Mouse (Mus musculus): ENCODE results near the gene C1qtnf3. TPM values are rescaled to one million over a fixed set of nuclear protein-coding genes. Genes with fewer than 3 reads are reported as not detected.

C1qtnf3 gene
- polyA plus RNA-seq (2014; fragmentation: Nextera tagmentation; extraction: Ambion mirVana), result 21.2 and 23.6 TPM in 2 replicates

DNA sequence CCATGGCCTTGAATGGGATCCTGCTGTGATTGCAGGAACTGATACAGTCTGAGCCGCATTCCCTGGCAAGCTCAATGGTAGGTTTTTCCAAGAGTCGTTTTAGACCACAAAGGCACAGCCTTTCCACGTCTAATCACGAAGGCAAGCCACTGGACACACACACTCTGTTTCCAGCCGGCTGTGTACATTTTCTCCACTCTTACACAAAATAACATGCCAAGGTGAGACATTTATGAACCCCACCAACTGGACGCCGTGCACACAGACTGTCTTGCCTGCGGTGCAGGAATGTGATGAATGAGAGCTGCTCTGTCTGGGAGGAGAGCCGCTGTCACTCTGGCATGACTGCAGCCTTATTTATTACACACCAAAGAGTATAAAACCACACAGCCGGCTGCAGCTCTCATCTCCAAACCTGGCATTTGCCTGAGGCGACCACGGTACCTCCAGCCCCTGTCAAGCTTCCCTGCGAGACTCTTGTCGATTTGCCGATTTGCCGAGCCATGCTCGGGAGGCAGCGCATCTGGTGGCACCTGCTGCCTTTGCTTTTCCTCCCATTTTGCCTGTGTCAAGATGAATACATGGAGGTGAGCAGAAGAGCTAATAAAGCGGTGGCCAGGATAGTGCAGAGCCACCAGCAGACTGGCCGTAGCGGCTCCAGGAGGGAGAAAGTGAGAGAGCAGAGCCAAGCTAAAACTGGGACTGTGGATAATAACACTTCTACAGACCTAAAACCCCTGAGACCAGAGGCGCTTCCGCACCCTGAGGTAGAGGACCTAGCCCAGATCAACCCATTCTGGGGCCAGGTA is at the start of gene C1qtnf3:
C1qtnf3 (plus strand) TSS at position 382 of the 809 bp plus-strand sequence.
- Histone ChIP-seq H3K4me1 (ENCODE audit: control insufficient read depth, insufficient read depth, low read length) (no peaks in the 10 kb centered on the region), H3K27ac (ENCODE audit: low read depth, low read length) (peak within 1 kb of the TSS; percentile 55; the same call in 1 of the 2 replicates), H3K9ac (replicated peaks; ENCODE audit: low read depth, low read length) (no peak within 1 kb of the TSS), H3K9me3 (ENCODE audit: control insufficient read depth, low read length) (no peaks in the 10 kb centered on the region), H3K4me2 (ENCODE audit: low read depth, low read length) (peak within 1 kb of the TSS; percentile 45), H3K36me3 (ENCODE audit: control insufficient read depth, insufficient read depth, low read length) (no peaks in the 10 kb centered on the region), H3K4me3 (ENCODE audit: low read depth, low read length) (peak within 1 kb of the TSS; percentile 8; the same call in 1 of the 2 replicates), H3K27me3 (ENCODE audit: control insufficient read depth, insufficient read depth, low read length) (no peaks in the 10 kb centered on the region)
- peak; percentile 77 for ATAC-seq (ENCODE audit: low read depth)
- WGBS, result 35% methylated on average over 23 of the region's 23 CpGs

DNA sequence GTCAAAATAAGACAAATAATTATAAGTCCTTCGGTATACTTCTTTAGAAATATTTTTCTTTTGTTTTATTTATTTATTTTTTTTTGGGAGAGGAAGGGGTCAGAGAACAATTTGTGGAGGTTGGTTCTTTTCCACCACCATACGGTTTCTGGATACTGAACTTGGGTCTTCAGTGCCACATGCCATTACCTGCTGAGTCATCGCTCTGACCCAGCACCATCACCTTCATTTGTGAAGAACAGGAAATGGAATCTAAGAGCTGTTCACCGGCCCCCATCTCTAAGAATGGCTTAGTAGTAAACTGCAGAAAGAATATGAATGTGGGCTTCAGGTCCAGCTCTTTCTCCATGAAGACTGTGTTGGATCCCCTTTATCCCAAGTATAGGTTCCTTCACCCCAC is 49.8 kb upstream of the C1qtnf3 start:
- Histone ChIP-seq H3K4me3 (ENCODE audit: low read depth, low read length) (no peak overlapping the region), H3K27ac (ENCODE audit: low read depth, low read length) (no peak overlapping the region), H3K9ac (replicated peaks; ENCODE audit: low read depth, low read length) (no peak overlapping the region), H3K4me1 (ENCODE audit: control insufficient read depth, insufficient read depth, low read length) (no peaks in the 10 kb centered on the region), H3K9me3 (ENCODE audit: control insufficient read depth, low read length) (no peaks in the 10 kb centered on the region), H3K27me3 (ENCODE audit: control insufficient read depth, insufficient read depth, low read length) (no peaks in the 10 kb centered on the region), H3K36me3 (ENCODE audit: control insufficient read depth, insufficient read depth, low read length) (no peaks in the 10 kb centered on the region), H3K4me2 (ENCODE audit: low read depth, low read length) (no peak overlapping the region)
- no peak for ATAC-seq (ENCODE audit: low read depth)
- WGBS, result 83% methylated on average over 4 of the region's 4 CpGs

DNA sequence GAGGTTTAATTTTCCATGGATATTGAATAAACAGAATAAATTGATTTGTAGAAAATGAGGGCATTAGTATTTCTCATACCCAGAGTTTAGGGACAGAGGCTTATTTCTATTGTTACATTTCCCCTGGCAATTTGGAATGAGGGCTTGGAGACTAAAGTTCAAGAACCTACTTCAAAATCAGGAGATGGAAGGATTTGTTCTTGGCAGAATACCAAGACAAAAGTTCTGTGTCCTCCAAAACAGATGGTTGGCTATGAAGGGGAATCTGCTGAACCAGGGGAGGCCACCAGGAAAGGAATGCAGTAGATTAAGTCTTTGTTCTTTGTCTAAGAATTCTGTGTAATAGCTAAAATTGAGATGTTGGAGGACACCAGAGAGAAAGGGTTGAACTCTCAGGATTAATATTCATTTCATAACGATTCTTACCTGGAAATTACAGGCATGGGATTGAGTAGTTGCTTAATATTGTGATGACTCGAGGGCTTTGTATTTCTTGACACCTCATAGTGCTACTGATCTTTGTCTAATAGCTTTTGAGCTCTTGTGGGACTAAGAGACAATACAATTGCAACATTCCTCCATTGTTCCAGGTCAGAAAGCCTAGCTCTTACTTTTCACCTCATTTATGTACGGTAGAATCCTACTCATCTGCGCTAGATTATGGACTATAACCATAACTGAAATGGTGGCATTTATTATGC is 35.4 kb upstream of the C1qtnf3 start:
- no peak for ATAC-seq (ENCODE audit: low read depth)
- no peak overlapping the region for H3K4me2 ChIP-seq (ENCODE audit: low read depth, low read length)
- H3K4me3 ChIP-seq (ENCODE audit: low read depth, low read length), result no peak overlapping the region
- H3K9me3 ChIP-seq (ENCODE audit: control insufficient read depth, low read length), result no peaks in the 10 kb centered on the region
- H3K36me3 ChIP-seq (ENCODE audit: control insufficient read depth, insufficient read depth, low read length), result no peaks in the 10 kb centered on the region
- H3K27ac ChIP-seq (ENCODE audit: low read depth, low read length), result no peak overlapping the region
- no peak overlapping the region for H3K9ac ChIP-seq (replicated peaks; ENCODE audit: low read depth, low read length)
- no peaks in the 10 kb centered on the region for H3K4me1 ChIP-seq (ENCODE audit: control insufficient read depth, insufficient read depth, low read length)
- H3K27me3 ChIP-seq (ENCODE audit: control insufficient read depth, insufficient read depth, low read length), result no peaks in the 10 kb centered on the region
- 82% methylated on average over 4 of the region's 4 CpGs for WGBS

DNA sequence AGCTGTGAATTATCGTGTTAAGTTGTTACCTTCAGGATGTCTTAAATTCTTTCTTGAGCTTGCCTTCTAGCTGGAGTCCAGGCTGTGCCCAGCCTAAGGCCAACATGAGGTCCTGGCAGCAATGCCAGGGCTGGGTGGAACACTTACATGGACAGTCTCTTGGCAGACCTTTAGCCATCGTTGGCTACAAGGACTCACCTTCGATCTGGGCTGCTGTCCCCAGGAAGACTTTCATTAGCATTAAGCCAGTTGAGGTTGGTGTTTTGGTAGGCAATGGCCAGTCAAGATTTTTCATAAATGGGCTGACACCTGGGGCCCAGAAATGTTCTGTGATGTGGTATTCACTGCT is 34.8 kb upstream of the C1qtnf3 start:
- 95% methylated on average over 3 of the region's 3 CpGs for WGBS
- Histone ChIP-seq H3K27me3 (ENCODE audit: control insufficient read depth, insufficient read depth, low read length) (no peaks in the 10 kb centered on the region), H3K4me1 (ENCODE audit: control insufficient read depth, insufficient read depth, low read length) (no peaks in the 10 kb centered on the region), H3K4me2 (ENCODE audit: low read depth, low read length) (no peak overlapping the region), H3K9me3 (ENCODE audit: control insufficient read depth, low read length) (no peaks in the 10 kb centered on the region), H3K27ac (ENCODE audit: low read depth, low read length) (no peak overlapping the region), H3K4me3 (ENCODE audit: low read depth, low read length) (no peak overlapping the region), H3K36me3 (ENCODE audit: control insufficient read depth, insufficient read depth, low read length) (no peaks in the 10 kb centered on the region), H3K9ac (replicated peaks; ENCODE audit: low read depth, low read length) (no peak overlapping the region)
- no peak for ATAC-seq (ENCODE audit: low read depth)

DNA sequence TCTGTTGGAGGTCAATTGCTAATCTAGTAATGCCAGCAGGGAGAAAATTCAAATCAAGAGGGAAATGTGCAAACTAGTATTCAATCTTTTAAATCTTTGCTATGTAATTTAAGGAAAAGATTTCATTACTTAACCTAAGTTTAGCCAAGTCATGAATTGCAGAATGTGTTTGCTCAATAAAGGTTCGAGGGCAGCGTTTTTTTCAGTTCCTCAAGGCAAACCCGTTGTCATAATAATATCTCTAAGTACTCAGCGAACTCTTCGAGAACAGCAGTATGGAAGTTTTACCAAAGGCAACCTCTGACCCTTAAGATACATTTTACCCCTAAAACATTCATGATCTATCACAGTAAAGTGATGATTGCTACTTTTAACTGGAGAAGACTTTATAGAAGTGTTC is 31.9 kb upstream of the C1qtnf3 start:
- Histone ChIP-seq H3K4me1 (ENCODE audit: control insufficient read depth, insufficient read depth, low read length) (no peaks in the 10 kb centered on the region), H3K27ac (ENCODE audit: low read depth, low read length) (no peak overlapping the region), H3K4me3 (ENCODE audit: low read depth, low read length) (no peak overlapping the region), H3K36me3 (ENCODE audit: control insufficient read depth, insufficient read depth, low read length) (no peaks in the 10 kb centered on the region), H3K4me2 (ENCODE audit: low read depth, low read length) (no peak overlapping the region), H3K27me3 (ENCODE audit: control insufficient read depth, insufficient read depth, low read length) (no peaks in the 10 kb centered on the region), H3K9me3 (ENCODE audit: control insufficient read depth, low read length) (no peaks in the 10 kb centered on the region), H3K9ac (replicated peaks; ENCODE audit: low read depth, low read length) (no peak overlapping the region)
- WGBS, result 82% methylated on average over 5 of the region's 5 CpGs
- ATAC-seq (ENCODE audit: low read depth), result no peak

DNA sequence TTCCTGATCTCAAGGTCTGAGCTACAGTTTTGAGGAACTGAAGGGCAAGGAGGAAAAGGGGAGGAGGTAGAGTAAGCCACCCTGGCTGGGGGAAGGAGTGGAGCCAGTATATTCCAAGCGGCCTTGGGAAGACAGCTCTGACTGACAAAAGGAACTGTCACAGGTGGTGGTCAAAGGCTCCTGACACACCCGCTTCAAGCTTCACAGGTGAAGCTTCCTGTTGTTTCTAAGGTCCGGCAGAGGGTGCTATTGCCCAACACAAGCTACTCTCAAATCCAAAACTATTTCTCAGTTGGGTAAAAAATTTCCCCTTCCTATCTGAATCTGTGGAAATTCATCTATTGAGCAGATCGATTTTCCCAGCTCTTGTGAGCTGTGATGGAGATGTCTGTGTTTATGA is 31.1 kb upstream of the C1qtnf3 start:
- Histone ChIP-seq H3K36me3 (ENCODE audit: control insufficient read depth, insufficient read depth, low read length) (no peaks in the 10 kb centered on the region), H3K9me3 (ENCODE audit: control insufficient read depth, low read length) (no peaks in the 10 kb centered on the region), H3K27me3 (ENCODE audit: control insufficient read depth, insufficient read depth, low read length) (no peaks in the 10 kb centered on the region), H3K4me3 (ENCODE audit: low read depth, low read length) (no peak overlapping the region), H3K9ac (replicated peaks; ENCODE audit: low read depth, low read length) (no peak overlapping the region), H3K27ac (ENCODE audit: low read depth, low read length) (no peak overlapping the region), H3K4me1 (ENCODE audit: control insufficient read depth, insufficient read depth, low read length) (no peaks in the 10 kb centered on the region), H3K4me2 (ENCODE audit: low read depth, low read length) (no peak overlapping the region)
- no peak for ATAC-seq (ENCODE audit: low read depth)
- 22% methylated on average over 4 of the region's 4 CpGs for WGBS

DNA sequence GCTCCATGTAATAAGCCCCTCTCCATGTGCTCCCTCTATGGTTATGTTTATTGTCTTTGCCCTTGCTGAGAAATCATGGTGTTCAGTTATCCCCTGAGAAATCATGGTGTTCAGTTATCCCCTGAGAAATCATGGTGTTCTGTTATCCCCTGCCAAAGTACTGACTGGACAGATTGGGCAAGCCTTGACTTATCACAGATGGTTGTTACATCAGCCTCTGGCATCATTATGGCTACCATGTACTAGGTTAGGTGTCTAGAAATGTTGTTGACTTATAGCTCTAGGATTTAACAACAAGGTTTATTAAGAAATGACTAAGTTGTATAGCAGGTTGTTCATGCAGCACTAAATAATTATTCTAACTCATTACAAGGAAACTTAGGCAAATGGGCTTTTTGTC is 30.1 kb upstream of the C1qtnf3 start:
- no peak for ATAC-seq (ENCODE audit: low read depth)

DNA sequence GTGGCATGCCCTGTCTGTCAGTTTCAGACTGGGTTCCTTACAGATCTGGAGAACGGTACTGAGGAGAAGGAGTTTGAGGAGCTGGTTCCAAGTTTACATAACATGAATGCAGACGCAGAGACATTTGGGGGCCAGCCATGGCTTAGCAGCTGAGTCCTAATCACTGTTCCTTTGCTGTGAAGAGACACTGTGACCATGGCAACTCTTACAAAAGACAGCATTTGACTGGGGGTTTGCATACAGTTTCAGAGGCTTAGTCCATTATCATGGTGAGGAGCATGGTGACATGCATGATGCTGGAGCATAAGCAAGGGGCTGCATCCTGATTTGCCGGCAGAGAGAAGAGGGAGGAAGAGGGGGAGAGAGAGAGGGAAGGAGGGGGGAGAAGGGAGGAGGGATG is 29.6 kb upstream of the C1qtnf3 start:
- H3K9me3 ChIP-seq (ENCODE audit: control insufficient read depth, low read length), result no peaks in the 10 kb centered on the region
- H3K36me3 ChIP-seq (ENCODE audit: control insufficient read depth, insufficient read depth, low read length), result no peaks in the 10 kb centered on the region
- no peak overlapping the region for H3K4me3 ChIP-seq (ENCODE audit: low read depth, low read length)
- no peak overlapping the region for H3K4me2 ChIP-seq (ENCODE audit: low read depth, low read length)
- no peaks in the 10 kb centered on the region for H3K27me3 ChIP-seq (ENCODE audit: control insufficient read depth, insufficient read depth, low read length)
- WGBS, result 26% methylated on average over 3 of the region's 3 CpGs
- H3K27ac ChIP-seq (ENCODE audit: low read depth, low read length), result no peak overlapping the region
- ATAC-seq (ENCODE audit: low read depth), result peak; percentile 49; the same call in 1 of the 2 replicates
- H3K4me1 ChIP-seq (ENCODE audit: control insufficient read depth, insufficient read depth, low read length), result no peaks in the 10 kb centered on the region
- no peak overlapping the region for H3K9ac ChIP-seq (replicated peaks; ENCODE audit: low read depth, low read length)

More for the DNA sequence above, 30.1 kb upstream of the C1qtnf3 start:
- Histone ChIP-seq H3K4me1 (ENCODE audit: control insufficient read depth, insufficient read depth, low read length) (no peaks in the 10 kb centered on the region), H3K4me3 (ENCODE audit: low read depth, low read length) (no peak overlapping the region), H3K27ac (ENCODE audit: low read depth, low read length) (no peak overlapping the region), H3K9me3 (ENCODE audit: control insufficient read depth, low read length) (no peaks in the 10 kb centered on the region), H3K27me3 (ENCODE audit: control insufficient read depth, insufficient read depth, low read length) (no peaks in the 10 kb centered on the region), H3K36me3 (ENCODE audit: control insufficient read depth, insufficient read depth, low read length) (no peaks in the 10 kb centered on the region), H3K4me2 (ENCODE audit: low read depth, low read length) (no peak overlapping the region), H3K9ac (replicated peaks; ENCODE audit: low read depth, low read length) (no peak overlapping the region)

All from neural tube, embryonic 14.5 days (tissue).